ENCODE assay signal across 25 mouse cellular contexts in genomic region chr2:131992487-131992886, GRCm38 (mm10). TPM values are rescaled to one million over a fixed set of nuclear protein-coding genes. Genes with fewer than 3 reads are reported as not detected.
DNase-seq lines count a peak whose midpoint lies in the region; ATAC-seq lines count a peak whose summit lies in the region.
"Had no signal": no experiment of that assay in that cellular context is flagged by ENCODE, and none has a peak within 500 bp of the region (broad histone marks: within the 10 kb centered on the region; RNA-seq: fewer than 3 reads in every experiment).

No protein-coding gene starts in this region.

- 83% methylated on average over 2 of the region's 2 CpGs for WGBS in heart, embryonic 10.5 days

- no peak overlapping the region for H3K27ac ChIP-seq in heart, embryonic 10.5 days
- H3K27ac ChIP-seq: gastrocnemius, adult 2 months; liver, embryonic 13.5 days; midbrain, embryonic 13.5 days; stomach, embryonic 15.5 days had no signal

- 0 out of 2 replicates have a peak, but pooled peaks cover 6% of the 10 kb centered on the region for H3K36me3 ChIP-seq in heart, embryonic 10.5 days
- H3K36me3 ChIP-seq: heart, embryonic 12.5 days; liver, embryonic 13.5 days; stomach, embryonic 15.5 days had no signal

- no peak overlapping the region for H3K4me3 ChIP-seq in heart, embryonic 10.5 days
- H3K4me3 ChIP-seq: forebrain, embryonic 10.5 days; gastrocnemius, adult 2 months; heart, embryonic 12.5 days; liver, embryonic 13.5 days; megakaryocyte, embryonic 14.5 days; midbrain, embryonic 13.5 days; stomach, embryonic 15.5 days had no signal

- peak; percentile 86 for DNase-seq in heart, adult 11 months
- DNase-seq in heart, embryonic 10.5 days (ENCODE audit: low spot score): no peak
- peak; percentile 12 for DNase-seq in thymus, postnatal 0 days (ENCODE audit: low spot score)
- DNase-seq in thymus, postnatal 25 days: no peak
- peak; percentile 53 for DNase-seq in naive thymus-derived CD4-positive, alpha-beta T cell, adult 2 months (ENCODE audit: low read depth)
- no peak for DNase-seq in cerebellum, postnatal 25 days
- no peak for DNase-seq in kidney, postnatal 4 days
- DNase-seq: adrenal gland, postnatal 14 days; cerebellum, adult 9-10 months; forebrain, postnatal 0 days; gastrocnemius, adult 2 months; heart, postnatal 10 days; kidney, adult 2 months; kidney, postnatal 10 days; liver, embryonic 13.5 days; lung, postnatal 14 days; thymus, adult 18-20 months had no signal

- H3K27me3 ChIP-seq in heart, embryonic 10.5 days (ENCODE audit: insufficient read depth, poor library complexity, severe bottlenecking): 0 out of 2 replicates have a peak, but pooled peaks cover 12% of the 10 kb centered on the region
- H3K27me3 ChIP-seq: heart, embryonic 12.5 days; liver, embryonic 13.5 days; midbrain, embryonic 13.5 days; stomach, embryonic 15.5 days had no signal

- peaks cover 17% of the 10 kb centered on the region for H3K4me1 ChIP-seq in heart, embryonic 10.5 days
- H3K4me1 ChIP-seq: stomach, embryonic 15.5 days had no signal

- no peaks in the 10 kb centered on the region for H3K9me3 ChIP-seq in heart, embryonic 10.5 days
- H3K9me3 ChIP-seq: forebrain, embryonic 10.5 days; heart, embryonic 12.5 days; liver, embryonic 13.5 days; megakaryocyte, embryonic 14.5 days; midbrain, embryonic 13.5 days; stomach, embryonic 15.5 days had no signal

- ATAC-seq in common myeloid progenitor, adult 5-6 weeks (replicated peaks; ENCODE audit: low read depth, poor library complexity, severe bottlenecking): peak; percentile 58
- ATAC-seq: forebrain, postnatal 0 days; midbrain, embryonic 13.5 days had no signal

RNA-seq across cellular contexts. Expression of gene Rassf2, which starts 37.6 kb away (rescaled TPM):
- 4.7 TPM in 2 replicates for polyA plus RNA-seq in heart, embryonic 10.5 days (2016; fragmentation: Nextera tagmentation; extraction: Ambion mirVana)
- 25.1 and 27.6 TPM in 2 replicates for polyA plus RNA-seq in thymus, postnatal 0 days (2015; fragmentation: Nextera tagmentation; extraction: Ambion mirVana)
- 48.4 and 49.3 TPM in 2 replicates for total RNA-seq in common myeloid progenitor, adult 5-6 weeks (2017)

RNA-seq across cellular contexts. Expression of gene Prnd, which starts 41.8 kb away (rescaled TPM):
- 3.1 and 4.6 TPM in 2 replicates for polyA plus RNA-seq in heart, embryonic 10.5 days (2016; fragmentation: Nextera tagmentation; extraction: Ambion mirVana)
- polyA plus RNA-seq in thymus, postnatal 0 days (2015; fragmentation: Nextera tagmentation; extraction: Ambion mirVana): 3.4 and 4.0 TPM in 2 replicates
- not detected in 2 replicates for total RNA-seq in common myeloid progenitor, adult 5-6 weeks (2017)
- total RNA-seq: MEL; monocyte, adult 5-6 weeks had no signal

Comparison
In these comparisons a context has a peak if more than half of its experiments do, and no peak if none do; other contexts are left out.
1. DNase-seq: peak in heart, adult 11 months (single experiment), thymus, postnatal 0 days (single experiment) and naive thymus-derived CD4-positive, alpha-beta T cell, adult 2 months (single experiment); none in heart, embryonic 10.5 days (single experiment), thymus, postnatal 25 days (single experiment), cerebellum, postnatal 25 days (0 of 2) and kidney, postnatal 4 days (0 of 2).